Mouse (Mus musculus): ENCODE results near the gene Gfod1.

The Gfod1 gene

GRCm38 (mm10) chr13:43304018-43304431 is at the start of gene Gfod1:
Gfod1 (minus strand) TSS chr13:43304172.
- DNase-seq (ENCODE audit: low read depth, low spot score): peak; percentile 97

DNA sequence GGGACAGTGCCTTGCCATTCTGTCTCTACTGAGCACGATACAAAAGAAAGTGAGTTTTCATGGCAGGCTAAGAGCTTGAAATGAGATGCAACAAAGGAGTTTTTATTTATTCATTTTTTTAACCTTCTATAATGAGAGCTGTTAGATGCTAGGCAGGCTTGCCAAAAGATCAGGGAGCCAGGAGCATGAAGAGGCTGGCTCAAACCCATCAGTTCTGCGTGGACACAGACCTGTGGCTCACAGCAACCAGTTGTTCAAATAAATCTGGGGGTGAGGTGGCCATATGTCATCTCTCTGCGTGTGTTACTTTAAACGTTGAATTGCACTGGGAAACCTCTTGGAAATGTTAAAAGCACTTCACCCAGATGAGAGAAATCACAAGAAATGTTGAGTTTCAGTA is 49.4 kb upstream of the Gfod1 start:
- DNase-seq (ENCODE audit: low read depth, low spot score): no peak

DNA sequence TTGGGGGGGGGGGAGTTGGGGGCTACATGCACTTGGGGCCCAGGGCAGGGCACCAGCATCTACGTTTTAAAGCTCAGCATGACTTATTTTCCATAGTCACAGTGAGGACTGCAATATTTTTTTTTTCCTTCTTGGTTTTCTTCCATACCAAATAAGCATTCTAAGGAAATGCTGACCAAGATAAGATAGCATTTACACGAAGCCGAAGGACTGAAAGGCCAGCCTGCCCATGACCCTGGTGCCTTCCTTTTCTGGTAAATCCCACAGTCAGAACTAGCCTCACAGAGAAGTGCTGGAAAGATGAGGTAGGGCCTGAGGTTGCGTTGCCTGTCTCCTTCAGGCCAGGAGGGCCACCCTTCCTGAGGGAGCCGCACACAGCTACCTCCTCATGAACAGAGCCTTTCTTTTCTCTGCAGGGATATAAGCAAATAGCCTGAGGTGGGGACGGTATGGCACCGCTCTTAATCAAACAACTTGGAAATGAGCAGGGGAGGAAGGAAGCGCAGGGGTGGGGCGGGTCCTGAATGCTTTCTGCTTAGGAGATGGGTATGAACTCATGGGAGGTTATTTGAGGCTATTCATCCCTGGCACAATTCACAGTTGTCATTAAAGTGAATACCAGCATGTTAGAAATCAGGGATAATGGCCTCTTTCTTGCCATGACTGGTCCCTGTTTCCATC is 46.7 kb upstream of the Gfod1 start:
- no peak for DNase-seq (ENCODE audit: low read depth, low spot score)

DNA sequence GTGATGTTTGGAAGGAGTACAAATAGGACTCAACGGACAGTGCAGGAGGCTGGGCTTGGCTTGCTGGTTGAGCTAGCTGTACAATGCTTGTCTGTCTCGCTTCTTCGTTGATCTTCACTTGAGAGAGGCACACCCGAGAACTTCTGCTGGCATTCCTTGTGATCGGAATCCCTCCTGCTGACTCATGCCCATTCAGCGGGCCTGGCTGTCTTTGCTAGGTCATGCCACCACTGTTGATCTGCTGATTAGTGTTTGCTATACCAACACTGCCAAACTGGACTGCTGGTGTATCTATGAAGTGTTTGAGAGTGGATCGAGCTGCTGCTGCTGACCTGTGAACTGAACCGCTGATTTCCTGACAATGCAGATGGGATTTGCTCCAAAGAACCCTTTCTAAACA is 45.4 kb upstream of the Gfod1 start:
- DNase-seq (ENCODE audit: low read depth, low spot score): no peak

DNA sequence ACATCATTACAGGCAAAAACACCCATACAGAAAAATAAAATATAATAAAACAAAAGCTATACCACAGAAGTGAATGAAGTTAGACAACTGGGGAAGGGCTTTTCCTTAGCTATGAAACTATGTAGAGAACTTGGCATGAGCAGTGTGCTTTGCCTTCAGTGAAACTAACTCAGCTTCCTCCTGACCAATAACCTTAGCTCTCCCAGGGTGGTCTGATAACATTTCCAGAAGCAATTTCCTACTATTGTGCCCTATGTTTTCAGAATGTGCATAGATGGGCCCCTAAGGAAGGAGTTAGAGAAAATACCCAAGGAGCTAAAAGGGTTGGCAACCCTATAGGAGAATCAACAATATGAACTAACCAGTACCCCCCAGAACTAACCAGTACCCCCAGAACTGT is 42.9 kb upstream of the Gfod1 start:
- no peak for DNase-seq (ENCODE audit: low read depth, low spot score)

GRCm38 (mm10) chr13:43338632-43339031 is 34.7 kb upstream of the Gfod1 start:
- no peak for DNase-seq (ENCODE audit: low read depth, low spot score)

DNA sequence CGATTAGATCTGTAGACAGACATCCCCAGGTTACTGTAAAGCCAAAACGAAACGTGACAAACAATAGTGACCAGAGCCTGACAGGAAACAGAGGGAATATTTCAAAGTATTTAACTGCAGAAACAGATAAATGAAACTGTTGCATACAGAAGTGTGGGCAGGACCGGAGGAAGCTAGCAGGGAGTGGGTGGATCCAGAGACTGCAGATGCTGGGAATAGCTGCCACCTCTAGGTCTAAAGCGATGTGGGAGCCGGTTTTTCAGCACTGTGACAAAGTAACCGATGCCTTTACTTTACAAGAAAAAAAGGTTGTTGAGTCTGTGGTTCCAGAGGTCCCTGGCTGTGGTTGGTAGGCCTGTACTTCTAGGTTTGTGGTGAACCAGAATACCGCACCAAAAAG is 34.0 kb upstream of the Gfod1 start:
- no peak for DNase-seq (ENCODE audit: low read depth, low spot score)

DNA sequence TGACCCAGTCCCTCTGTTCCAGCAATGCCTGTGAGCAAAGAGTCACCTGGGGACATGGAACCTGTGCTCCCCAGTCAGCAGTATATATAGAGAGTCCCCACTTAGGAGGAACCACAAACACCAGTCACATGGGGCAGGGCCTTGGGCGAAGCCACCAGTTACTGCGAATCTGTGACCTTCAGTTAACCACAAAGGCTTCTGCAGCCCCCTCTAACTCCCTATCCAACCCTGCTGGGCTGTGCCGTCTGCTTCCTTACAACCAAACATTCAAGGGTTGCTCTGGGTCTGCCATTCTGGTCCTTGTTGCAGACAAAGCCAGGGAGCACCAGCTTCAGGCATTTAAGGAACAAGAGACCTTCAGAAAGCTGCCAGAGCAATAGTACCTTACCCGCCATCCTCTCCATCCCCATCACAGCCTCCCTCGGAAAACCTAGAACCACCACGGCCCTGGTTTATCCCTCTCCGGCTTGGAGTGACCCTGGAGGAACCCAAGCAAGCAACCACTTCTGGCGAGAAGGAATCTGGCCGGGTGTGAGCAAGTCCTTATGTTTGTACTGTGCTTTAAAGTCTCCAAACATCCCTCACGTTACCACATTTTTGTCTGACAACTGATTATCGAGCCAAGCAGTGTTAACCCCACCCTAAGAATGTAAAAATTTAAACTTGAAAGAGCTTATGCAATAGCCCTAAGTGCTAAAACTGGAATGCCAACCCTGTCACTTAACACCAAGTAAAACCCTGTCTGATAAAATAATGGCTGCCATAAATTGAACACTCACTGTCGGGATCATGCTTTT is 32.7 kb upstream of the Gfod1 start:
- no peak for DNase-seq (ENCODE audit: low read depth, low spot score)

GRCm38 (mm10) chr13:43332591-43332990 is 28.6 kb upstream of the Gfod1 start:
- DNase-seq (ENCODE audit: low read depth, low spot score): peak; percentile 69

- DNase-seq (ENCODE audit: low read depth, low spot score): no peak
Measured at GRCm38 (mm10) chr13:43331721-43332444, 27.9 kb upstream of the Gfod1 start.

GRCm38 (mm10) chr13:43325427-43325826 is 21.5 kb upstream of the Gfod1 start:
- DNase-seq (ENCODE audit: low read depth, low spot score): no peak

GRCm38 (mm10) chr13:43321492-43321891 is 17.5 kb upstream of the Gfod1 start:
- DNase-seq (ENCODE audit: low read depth, low spot score): peak; percentile 65

DNA sequence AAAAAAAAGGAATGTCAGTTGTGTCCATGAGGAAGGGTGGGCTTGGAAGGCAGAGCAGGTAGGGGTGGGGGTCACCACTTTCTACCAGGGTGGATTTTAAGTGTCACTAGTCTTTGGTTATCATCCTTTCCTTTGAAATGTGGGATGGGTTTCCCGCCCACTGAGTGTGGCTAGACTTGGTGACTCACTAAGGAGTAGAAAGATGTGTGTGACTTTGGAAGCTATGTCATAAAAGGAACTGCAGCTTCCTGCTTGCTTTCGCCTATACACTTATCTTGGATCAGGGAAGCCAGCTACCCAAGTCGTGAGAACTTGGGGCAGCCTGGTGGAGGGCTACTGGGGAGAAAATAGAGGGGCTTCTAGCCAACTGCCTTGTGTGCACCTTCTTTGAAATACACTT is 15.4 kb upstream of the Gfod1 start:
- no peak for DNase-seq (ENCODE audit: low read depth, low spot score)

GRCm38 (mm10) chr13:43317411-43317810 is 13.4 kb upstream of the Gfod1 start:
- DNase-seq (ENCODE audit: low read depth, low spot score): no peak

GRCm38 (mm10) chr13:43305181-43305924 is 1.4 kb upstream of the Gfod1 start:
- no peak for DNase-seq (ENCODE audit: low read depth, low spot score)

DNA sequence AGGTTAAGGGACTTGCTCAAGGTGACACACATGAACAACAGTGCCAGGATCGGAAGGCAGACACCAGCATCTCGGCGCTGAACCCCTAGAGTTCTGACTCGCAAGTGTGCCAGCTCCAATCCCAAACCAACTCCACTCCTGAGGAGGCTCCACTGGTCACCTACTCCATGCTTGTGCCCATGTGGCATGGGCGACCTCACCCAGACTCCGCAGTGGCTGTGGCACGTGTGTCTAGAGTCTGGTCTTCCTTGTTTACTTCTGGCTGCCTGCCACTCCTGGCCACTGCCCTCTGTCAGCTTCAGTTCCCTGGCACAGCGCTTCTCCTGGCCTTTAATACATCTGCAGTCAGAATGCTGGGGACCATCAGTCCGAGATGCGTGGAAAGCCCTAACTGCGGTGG is 728 bp upstream of the Gfod1 start:
- no peak for DNase-seq (ENCODE audit: low read depth, low spot score)

DNA sequence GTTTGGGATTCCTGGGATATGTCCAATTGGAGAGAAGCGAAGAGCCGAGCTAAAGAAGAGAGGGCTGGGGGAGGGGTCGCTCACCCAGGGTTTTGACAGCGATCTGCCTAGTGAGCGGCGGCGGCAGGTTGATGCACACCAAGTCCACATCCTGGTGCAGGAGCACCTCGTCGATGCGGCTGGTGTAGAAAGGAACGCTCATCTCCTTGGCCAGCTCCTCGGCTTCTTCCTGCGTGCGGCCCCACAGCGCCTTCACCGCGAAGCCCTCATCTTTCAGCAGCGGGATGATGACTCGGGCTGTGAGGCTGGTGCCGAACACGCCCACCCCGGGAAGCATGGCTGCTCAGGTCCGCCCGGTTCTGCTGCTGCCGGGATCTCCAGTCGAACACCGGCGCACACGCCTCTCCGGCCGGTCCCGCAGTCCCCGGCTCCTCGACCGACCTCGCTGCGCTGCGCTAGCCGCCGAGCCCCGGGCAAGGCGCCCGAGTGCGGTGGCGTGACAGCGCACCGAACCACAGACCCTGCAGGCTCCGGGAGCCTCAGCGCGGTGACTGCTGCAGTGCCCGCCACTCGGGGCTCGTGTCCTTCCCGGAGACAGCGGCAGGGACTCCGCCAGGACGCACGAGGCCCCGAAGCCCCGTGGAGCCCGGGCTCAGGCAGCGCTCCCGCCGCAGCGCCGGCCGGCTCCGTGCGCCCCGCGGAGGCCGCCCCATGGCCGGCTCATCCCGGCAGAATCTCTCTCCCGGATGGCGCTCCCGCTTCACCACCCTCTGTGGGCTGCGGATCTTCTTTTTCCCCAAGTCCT is 609 bp downstream of the Gfod1 start:
- DNase-seq (ENCODE audit: low read depth, low spot score): peak; percentile 74

DNA sequence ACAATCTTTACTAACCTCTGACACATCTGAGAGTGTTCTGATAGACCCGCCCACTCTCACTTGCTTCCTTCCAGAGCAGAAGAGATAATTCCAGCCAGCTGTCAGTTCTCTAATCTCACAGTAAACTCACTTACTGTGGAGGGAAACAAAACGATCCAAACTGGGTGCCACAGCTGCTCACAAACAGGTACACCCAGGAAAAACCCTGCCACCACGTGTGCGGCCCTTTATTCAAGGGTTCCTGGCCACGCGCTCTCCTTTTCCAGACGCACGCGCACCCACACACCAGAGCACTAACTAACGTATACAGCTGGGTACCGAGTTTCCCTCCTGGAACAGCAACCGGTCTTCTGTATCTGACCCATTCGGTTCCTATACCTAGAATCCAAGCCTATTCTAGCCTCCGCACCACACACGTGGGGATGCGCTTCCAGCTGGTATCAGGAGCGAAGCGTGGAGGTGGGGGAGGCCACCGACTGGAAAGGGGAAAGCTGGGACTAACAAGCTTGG is 1.3 kb downstream of the Gfod1 start:
- peak; percentile 53 for DNase-seq (ENCODE audit: low read depth, low spot score)

DNA sequence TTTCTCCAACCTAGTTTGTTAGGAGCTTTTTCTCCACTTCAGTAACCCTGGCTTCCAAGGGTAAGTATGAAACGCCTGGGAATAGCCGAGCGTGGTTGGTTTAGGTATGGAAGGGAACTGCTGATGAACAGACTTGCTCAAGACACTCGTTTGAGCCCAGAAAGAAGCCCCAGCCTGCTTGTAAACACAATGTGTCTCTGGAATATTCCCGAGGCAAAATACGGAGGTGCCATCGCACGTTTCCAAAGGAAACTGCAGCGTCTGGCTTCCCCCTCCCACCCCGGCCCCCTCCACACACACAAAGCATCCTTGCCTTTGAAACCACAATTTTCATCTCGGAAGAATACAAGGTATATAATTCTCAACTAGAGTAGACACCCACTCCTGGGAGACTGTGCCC is 1.7 kb downstream of the Gfod1 start:
- DNase-seq (ENCODE audit: low read depth, low spot score): peak; percentile 9

DNA sequence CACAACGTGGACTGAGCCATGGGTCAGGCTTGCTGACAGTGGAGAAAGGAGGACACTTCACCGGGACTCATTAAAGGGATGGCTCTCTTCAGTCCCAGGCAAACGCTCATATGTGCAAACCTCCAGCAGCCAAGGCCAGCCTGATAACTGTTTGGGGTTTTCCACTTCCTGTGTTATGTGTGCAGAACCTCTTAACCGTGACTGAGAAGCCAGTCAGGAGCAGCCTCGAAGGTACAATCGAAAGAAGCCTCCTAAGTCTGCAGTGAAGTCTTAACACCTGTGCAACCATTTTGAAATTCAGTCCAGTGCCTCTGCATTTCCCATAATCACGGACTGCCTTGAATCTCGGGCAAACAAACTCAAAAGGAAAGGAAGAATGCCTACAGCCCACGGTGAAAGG is 3.1 kb downstream of the Gfod1 start:
- peak; percentile 70 for DNase-seq (ENCODE audit: low read depth, low spot score)

- no peak for DNase-seq (ENCODE audit: low read depth, low spot score)
Measured at GRCm38 (mm10) chr13:43300366-43300765, 3.6 kb downstream of the Gfod1 start.

Measured in CD4-positive, CD25-positive, alpha-beta regulatory T cell, adult 2 months (primary cell).